Mouse (Mus musculus): ENCODE data around the gene Hsf2. TPM values are rescaled to one million over a fixed set of nuclear protein-coding genes. Genes with fewer than 3 reads are reported as not detected.

Gene Hsf2
- polyA plus RNA-seq, 1 experiment from 2014 or later, result 59.0 TPM

Other genes with a start within 250 kb of the Hsf2 start
- gene Serinc1, start 46.1 kb downstream of the Hsf2 start, polyA plus RNA-seq (2014; fragmentation: Nextera tagmentation; extraction: Ambion mirVana), result 528 and 541 TPM in 2 replicates
- gene Pkib, start 145.6 kb downstream of the Hsf2 start, polyA plus RNA-seq (2014; fragmentation: Nextera tagmentation; extraction: Ambion mirVana), result 2.4 and 2.8 TPM in 2 replicates